Mouse (Mus musculus): ENCODE data around the gene Mars. TPM values are rescaled to one million over a fixed set of nuclear protein-coding genes. Genes with fewer than 3 reads are reported as not detected.

Mars gene
- total and polyA plus RNA-seq, 3 experiments: 143 to 224 (median 161) TPM

DNA sequence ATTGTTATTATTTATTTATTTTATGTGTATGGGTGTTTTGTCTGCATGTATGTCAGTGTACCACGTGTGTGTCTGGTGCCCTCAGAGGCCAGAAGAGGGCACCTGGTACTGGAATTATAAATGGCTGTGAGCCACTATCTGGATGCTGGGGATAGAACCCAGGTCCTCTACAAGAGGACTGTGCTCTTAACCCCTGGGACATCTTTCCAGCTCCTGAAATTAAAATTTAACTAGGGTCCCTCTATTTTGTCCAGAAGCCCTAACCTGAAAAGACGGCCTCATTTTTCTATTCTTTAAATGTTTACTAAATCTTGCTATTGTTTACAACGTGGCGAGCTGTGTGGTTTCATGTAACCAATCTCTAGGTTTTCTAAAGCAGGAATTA lies 45.9 kb downstream of the Mars start:
- TF ChIP-seq CTCF (conservative IDR thresholded peaks at IDR 0.05 in 1 of 2, IDR thresholded peaks at IDR 0.05 in 1 of 2; ENCODE audit: low read depth in 2 of 2, low read length in 2 of 2): peak in 1 of 2 experiments; percentile 62; a peak in 2 of 4 replicates
- peak; percentile 41; the same call in 1 of the 2 replicates for TF ChIP-seq MYC (IDR thresholded peaks at IDR 0.05; ENCODE audit: low read depth, low read length)
- peak; percentile 47; the same call in 1 of the 2 replicates for TF ChIP-seq USF1 (IDR thresholded peaks at IDR 0.05; ENCODE audit: low read depth, low read length)
- peak; percentile 41 for TF ChIP-seq SMC3 (IDR thresholded peaks at IDR 0.05; ENCODE audit: low read depth, low read length)
- peak; percentile 47 for TF ChIP-seq RAD21 (IDR thresholded peaks at IDR 0.05; ENCODE audit: low read depth, low read length)
- no peak for TF ChIP-seq MEF2A (IDR thresholded peaks at IDR 0.05; ENCODE audit: borderline replicate concordance, low read depth, low read length)
- TF ChIP-seq USF2 (conservative IDR thresholded peaks at IDR 0.05; ENCODE audit: low read depth, low read length): peak; percentile 19; the same call in 1 of the 2 replicates
- no peak for TF ChIP-seq ETS1 (conservative IDR thresholded peaks at IDR 0.05; ENCODE audit: low read depth, low read length)
- H3K79me2 ChIP-seq (replicated peaks; ENCODE audit: control insufficient read depth, extremely low read depth, insufficient read depth, poor library complexity, severe bottlenecking): peaks cover 12% of the 10 kb centered on the region
- H3K4me2 ChIP-seq (ENCODE audit: insufficient read depth, low read depth, poor library complexity, severe bottlenecking): no peak overlapping the region
- in situ Hi-C loops (cut with MboI; ENCODE audit: low pct_ligation_motif_present, low pct_unique_long_range_greater_than_20kb, low sequenced_read_pairs) (no loop called here), dilution Hi-C loops (cut with MboI; ENCODE audit: extremely low pct_ligation_motif_present, extremely low pct_unique_long_range_greater_than_20kb, low sequenced_read_pairs) (no loop called here)
- peak; percentile 45 for DNase-seq (ENCODE audit: extremely low read depth)
- no peaks in the 10 kb centered on the region for H3K9me3 ChIP-seq (replicated peaks; ENCODE audit: low read length)
- no peak overlapping the region for H3K27ac ChIP-seq (ENCODE audit: insufficient read depth, low read depth)
- peaks cover 11 to 22% of the 10 kb centered on the region in 2 experiments for H3K4me1 ChIP-seq (ENCODE audit: control insufficient read depth in 1 of 2, insufficient read depth in 2 of 2)
- no peak overlapping the region; the same call in 1 of the 2 replicates for H3K9ac ChIP-seq (ENCODE audit: insufficient read depth, low read depth)
- H3K27me3 ChIP-seq (replicated peaks): peaks cover 38% of the 10 kb centered on the region
- peak overlapping the region; percentile 45 to 94 (median 88) for H3K4me3 ChIP-seq (replicated peaks in 1 of 3; ENCODE audit: low read depth in 2 of 3, low read length in 2 of 3, poor library complexity in 1 of 3)
- H3K36me3 ChIP-seq (replicated peaks in 1 of 2; ENCODE audit: control insufficient read depth in 1 of 2, insufficient read depth in 1 of 2, low read length in 1 of 2): peaks cover 16 to 29% of the 10 kb centered on the region in 2 experiments

DNA sequence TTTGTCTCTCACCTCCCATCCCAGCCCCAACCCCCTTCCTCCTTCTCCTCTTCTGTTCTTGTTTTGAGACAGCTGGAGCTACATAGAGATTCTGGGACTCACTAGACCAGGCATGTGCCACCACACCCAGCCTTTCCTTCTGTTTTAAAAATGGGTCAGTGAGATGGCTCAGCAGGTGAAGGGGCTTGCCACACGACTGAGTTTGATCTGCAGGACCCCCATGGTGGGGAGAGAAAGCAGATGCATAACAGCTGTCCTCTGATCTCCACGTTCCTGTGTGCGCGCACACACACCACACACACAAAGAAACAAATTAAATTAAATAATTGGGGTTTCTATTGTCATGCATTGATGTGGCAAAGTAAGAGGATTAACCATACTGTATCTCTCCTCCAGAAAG lies 46.6 kb downstream of the Mars start:
- peaks cover 11 to 22% of the 10 kb centered on the region in 2 experiments for H3K36me3 ChIP-seq (replicated peaks in 1 of 2; ENCODE audit: control insufficient read depth in 1 of 2, insufficient read depth in 1 of 2, low read length in 1 of 2)
- H3K4me2 ChIP-seq (ENCODE audit: insufficient read depth, low read depth, poor library complexity, severe bottlenecking): no peak overlapping the region
- dilution Hi-C loops (cut with MboI; ENCODE audit: extremely low pct_ligation_motif_present, extremely low pct_unique_long_range_greater_than_20kb, low sequenced_read_pairs): no loop called here
- peaks cover 11 to 22% of the 10 kb centered on the region in 2 experiments for H3K4me1 ChIP-seq (ENCODE audit: control insufficient read depth in 1 of 2, insufficient read depth in 2 of 2)
- H3K27ac ChIP-seq (ENCODE audit: insufficient read depth, low read depth): no peak overlapping the region
- H3K79me2 ChIP-seq (replicated peaks; ENCODE audit: control insufficient read depth, extremely low read depth, insufficient read depth, poor library complexity, severe bottlenecking): peaks cover 12% of the 10 kb centered on the region
- H3K9ac ChIP-seq (ENCODE audit: insufficient read depth, low read depth): no peak overlapping the region
- TF ChIP-seq MAX (IDR thresholded peaks at IDR 0.05; ENCODE audit: low read length) (no peak), MYC (IDR thresholded peaks at IDR 0.05; ENCODE audit: low read depth, low read length) (no peak), JUN (IDR thresholded peaks at IDR 0.05; ENCODE audit: insufficient read depth, low read depth, low read length) (no peak), ZNF384 (IDR thresholded peaks at IDR 0.05; ENCODE audit: low read depth, low read length) (no peak), TCF12 (IDR thresholded peaks at IDR 0.05; ENCODE audit: low read depth, low read length) (no peak), ZMIZ1 (IDR thresholded peaks at IDR 0.05; ENCODE audit: low read depth, low read length) (no peak), UBTF (IDR thresholded peaks at IDR 0.05; ENCODE audit: low read depth, low read length) (no peak), MAZ (IDR thresholded peaks at IDR 0.05; ENCODE audit: low read depth, low read length) (no peak), SIN3A (IDR thresholded peaks at IDR 0.05; ENCODE audit: low read length) (no peak), ZKSCAN1 (IDR thresholded peaks at IDR 0.05; ENCODE audit: borderline replicate concordance, low read depth, low read length) (no peak), POLR2AphosphoS2 (IDR thresholded peaks at IDR 0.05; ENCODE audit: low read depth, low read length) (no peak), RAD21 (IDR thresholded peaks at IDR 0.05; ENCODE audit: low read depth, low read length) (no peak), MXI1 (IDR thresholded peaks at IDR 0.05; ENCODE audit: low read depth, low read length) (no peak)
- peaks cover 43% of the 10 kb centered on the region for H3K27me3 ChIP-seq (replicated peaks)
- DNase-seq (ENCODE audit: extremely low read depth): no peak
- no peak overlapping the region for H3K4me3 ChIP-seq (replicated peaks in 1 of 3; ENCODE audit: low read depth in 2 of 3, low read length in 2 of 3, poor library complexity in 1 of 3)
- in situ Hi-C loops (cut with MboI; ENCODE audit: low pct_ligation_motif_present, low pct_unique_long_range_greater_than_20kb, low sequenced_read_pairs): no loop called here
- no peaks in the 10 kb centered on the region for H3K9me3 ChIP-seq (replicated peaks; ENCODE audit: low read length)

All from CH12.LX (cell line).